Mouse (Mus musculus) stomach, embryonic 16.5 days (tissue): ENCODE measurements around the gene Cog2. TPM values are rescaled to one million over a fixed set of nuclear protein-coding genes. Genes with fewer than 3 reads are reported as not detected.

Experiments used
- ATAC-seq: fragments of 200-750 bp; cut with Nextera tagmentation; 2 replicates; pipeline ENCODE4 v1.8.0; 2017; ENCODE audit warnings: moderate number of reproducible peaks, moderate TSS enrichment; ENCODE audit not compliant: insufficient read depth, low FRiP score
- H3K27ac ChIP-seq: fragments of 300-500 bp; sonication (generic); 2 replicates; pipeline ENCODE4 v1.5.1; 2014; ENCODE audit warnings: low read length
- H3K27me3 ChIP-seq: fragments of 300-500 bp; sonication (generic); 2 replicates; pipeline ENCODE4 v1.6.1; 2014; ENCODE audit warnings: low read length, control low read depth, mixed read lengths; ENCODE audit not compliant: control insufficient read depth, insufficient read depth
- H3K36me3 ChIP-seq: fragments of 300-500 bp; sonication (generic); 2 replicates; pipeline ENCODE4 v1.6.1; 2014; ENCODE audit warnings: low read length; ENCODE audit not compliant: control insufficient read depth, insufficient read depth
- H3K4me1 ChIP-seq: fragments of 300-500 bp; sonication (generic); 2 replicates; pipeline ENCODE4 v1.6.1; 2014; ENCODE audit warnings: low read length, control low read depth, mixed read lengths; ENCODE audit not compliant: control insufficient read depth, insufficient read depth
- H3K4me2 ChIP-seq: fragments of 300-500 bp; sonication (generic); 2 replicates; pipeline ENCODE4 v1.6.1; 2014; ENCODE audit warnings: low read depth, low read length, mixed read lengths
- H3K4me3 ChIP-seq: fragments of 300-500 bp; sonication (generic); replicated peaks from 2 replicates; pipeline ENCODE4 v1.5.1; 2014; ENCODE audit warnings: mild to moderate bottlenecking, low read length
- H3K9ac ChIP-seq: fragments of 300-500 bp; sonication (generic); 2 replicates; pipeline ENCODE4 v1.6.1; 2014; ENCODE audit warnings: low read length
- H3K9me3 ChIP-seq: fragments of 300-500 bp; sonication (generic); replicated peaks from 2 replicates; pipeline ENCODE4 v1.6.1; 2016; ENCODE audit warnings: low read length, control low read depth; ENCODE audit not compliant: control insufficient read depth
- WGBS: fragments of 180-500 bp; shearing (Covaris S2); extraction: QIAGEN DNeasy Blood & Tissue Kit; methylation state at CpG from one replicate; pipeline ENCODE4 v1.1.7; 2014; 5-methylcytosine and 5-hydroxymethylcytosine counted together
- polyA plus RNA-seq: library from polyadenylated mRNA; unstranded; fragments of >200 nt; fragmentation: Nextera tagmentation; extraction: Ambion mirVana; gene quantifications from 2 replicates; pipeline ENCODE4 v1.2.1, GENCODE M21; 2015

Gene Cog2
- polyA plus RNA-seq, 1 experiment from 2014 or later, result 40.7 TPM

DNA sequence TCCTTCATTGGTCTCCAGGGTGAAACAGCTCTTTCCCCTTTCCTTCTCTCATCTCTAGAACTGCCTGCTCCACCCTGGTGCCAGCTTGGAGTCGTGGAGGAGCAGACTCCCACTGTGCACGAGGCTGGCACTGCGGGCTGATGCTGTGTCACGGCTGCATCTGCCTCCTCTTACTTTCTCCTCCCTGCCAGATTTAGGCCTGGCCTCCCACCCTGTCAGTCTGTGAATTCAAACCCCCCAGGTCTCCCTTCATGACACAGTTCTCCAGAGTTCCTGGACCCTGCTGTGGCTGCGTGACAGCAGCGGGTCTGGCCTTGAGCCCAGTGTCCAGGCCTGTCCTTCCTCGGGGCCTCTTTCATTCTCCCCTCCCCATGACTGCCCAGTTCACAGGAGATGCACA is 10.0 kb downstream of the Cog2 start:
- Histone ChIP-seq H3K4me1 (no peaks in the 10 kb centered on the region), H3K27ac (no peak overlapping the region), H3K9me3 (no peaks in the 10 kb centered on the region), H3K27me3 (no peaks in the 10 kb centered on the region), H3K4me2 (no peak overlapping the region), H3K9ac (no peak overlapping the region), H3K4me3 (no peak overlapping the region), H3K36me3 (peaks cover 20% of the 10 kb centered on the region)
- ATAC-seq, result no peak
- 91% methylated on average over 7 of the region's 7 CpGs for WGBS

DNA sequence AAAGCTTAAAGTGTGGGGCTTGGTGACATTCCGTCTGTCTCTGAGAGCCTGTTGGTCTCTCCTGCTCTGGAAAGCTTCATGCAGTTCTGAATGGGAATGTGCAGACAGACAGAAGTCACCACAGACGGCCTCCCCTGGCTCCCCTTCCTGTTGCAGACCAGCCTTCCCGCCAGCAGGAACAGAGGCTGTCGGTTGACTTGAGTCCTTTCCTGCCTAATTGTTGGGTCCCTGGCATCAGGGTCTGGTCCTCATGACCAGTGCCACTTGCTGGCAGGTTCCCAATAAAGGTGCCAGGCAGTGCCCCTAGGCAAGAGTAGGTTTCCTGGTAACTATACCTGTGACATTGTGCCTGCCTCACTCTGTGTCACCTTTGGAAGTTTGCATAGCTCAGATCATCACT is 10.4 kb downstream of the Cog2 start:
- Histone ChIP-seq H3K27ac (no peak overlapping the region), H3K9ac (no peak overlapping the region), H3K4me1 (no peaks in the 10 kb centered on the region), H3K27me3 (no peaks in the 10 kb centered on the region), H3K4me3 (no peak overlapping the region), H3K9me3 (no peaks in the 10 kb centered on the region), H3K4me2 (no peak overlapping the region), H3K36me3 (peaks cover 18% of the 10 kb centered on the region)
- ATAC-seq, result no peak
- 90% methylated on average over 4 of the region's 4 CpGs for WGBS

DNA sequence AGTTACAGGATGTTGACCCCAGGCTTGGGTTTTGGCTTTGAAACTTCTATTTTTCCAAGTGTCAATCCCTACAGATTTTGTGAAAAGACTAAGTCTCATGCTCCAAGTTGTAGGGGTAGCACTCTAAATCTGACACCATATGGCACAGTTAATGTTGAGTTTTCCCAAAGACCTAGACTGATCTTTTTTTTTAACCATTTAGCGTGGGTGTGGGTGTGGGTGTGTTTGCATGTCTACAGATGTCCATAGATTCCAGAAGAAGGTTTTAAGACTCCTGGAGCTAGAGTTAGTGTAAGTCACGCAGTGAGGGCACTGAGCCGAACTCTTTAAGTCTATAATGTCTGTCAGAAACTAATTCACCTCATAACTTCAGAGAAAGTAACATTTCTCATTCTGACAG is 12.1 kb downstream of the Cog2 start:
- Histone ChIP-seq H3K36me3 (peaks cover 14% of the 10 kb centered on the region; the same call in 1 of the 2 replicates), H3K9ac (no peak overlapping the region), H3K4me3 (no peak overlapping the region), H3K27ac (no peak overlapping the region), H3K4me1 (no peaks in the 10 kb centered on the region), H3K27me3 (no peaks in the 10 kb centered on the region), H3K9me3 (no peaks in the 10 kb centered on the region), H3K4me2 (no peak overlapping the region)
- ATAC-seq, result no peak
- WGBS, result 87% methylated on average over 3 of the region's 3 CpGs

DNA sequence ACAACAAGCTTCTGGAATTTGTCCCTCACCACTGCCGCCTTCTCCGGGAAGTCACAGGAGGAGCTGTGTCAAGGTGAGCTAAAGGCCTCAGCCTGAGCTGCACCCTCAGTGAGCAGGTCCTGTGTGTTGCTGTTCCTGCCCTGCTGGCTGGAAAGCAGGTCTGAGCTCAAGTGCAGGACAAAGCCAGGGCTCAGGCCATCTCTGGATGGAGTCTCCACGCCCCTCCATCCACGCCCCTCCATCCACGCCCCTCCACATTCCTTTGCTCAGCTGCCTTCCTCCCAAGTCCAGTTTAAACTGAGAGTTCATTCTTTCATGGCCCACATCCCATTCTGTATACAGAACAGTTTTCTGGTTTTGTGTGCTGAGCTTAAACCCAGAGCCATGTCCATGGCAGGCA is 14.9 kb downstream of the Cog2 start:
- H3K9ac ChIP-seq, result no peak overlapping the region
- H3K4me3 ChIP-seq, result no peak overlapping the region
- H3K4me1 ChIP-seq, result no peaks in the 10 kb centered on the region
- 0 out of 2 replicates have a peak, but pooled peaks cover 9% of the 10 kb centered on the region for H3K36me3 ChIP-seq
- H3K9me3 ChIP-seq, result no peaks in the 10 kb centered on the region
- no peak overlapping the region for H3K4me2 ChIP-seq
- H3K27me3 ChIP-seq, result no peaks in the 10 kb centered on the region
- WGBS, result 84% methylated on average over 5 of the region's 5 CpGs
- no peak overlapping the region for H3K27ac ChIP-seq
- no peak for ATAC-seq

DNA sequence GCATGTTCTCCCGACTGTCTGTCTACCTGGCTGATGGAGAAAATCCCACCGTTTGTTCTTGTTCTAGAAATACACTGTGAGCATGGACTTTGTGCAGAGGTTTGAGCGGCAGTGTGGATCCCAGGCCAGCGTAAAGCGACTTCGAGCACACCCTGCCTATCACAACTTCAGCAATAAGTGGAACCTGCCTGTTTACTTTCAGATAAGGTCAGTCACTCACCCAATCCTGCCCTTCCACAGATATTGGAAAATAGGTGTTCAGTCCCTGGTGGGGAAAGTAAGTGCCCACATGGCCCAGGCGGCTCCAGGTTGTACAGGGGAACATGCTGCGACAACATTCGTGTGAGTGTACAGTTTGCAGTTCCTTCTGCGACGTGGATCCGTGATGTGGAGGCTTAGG is 20.3 kb downstream of the Cog2 start:
- H3K4me1 ChIP-seq, result no peaks in the 10 kb centered on the region
- no peaks in the 10 kb centered on the region for H3K27me3 ChIP-seq
- peak overlapping the region; percentile 36 for H3K27ac ChIP-seq
- H3K36me3 ChIP-seq, result peaks cover 36% of the 10 kb centered on the region; the same call in 1 of the 2 replicates
- no peak overlapping the region for H3K9ac ChIP-seq
- 75% methylated on average over 12 of the region's 12 CpGs for WGBS
- no peaks in the 10 kb centered on the region for H3K9me3 ChIP-seq
- H3K4me3 ChIP-seq, result no peak overlapping the region
- H3K4me2 ChIP-seq, result no peak overlapping the region
- ATAC-seq, result peak; percentile 72

DNA sequence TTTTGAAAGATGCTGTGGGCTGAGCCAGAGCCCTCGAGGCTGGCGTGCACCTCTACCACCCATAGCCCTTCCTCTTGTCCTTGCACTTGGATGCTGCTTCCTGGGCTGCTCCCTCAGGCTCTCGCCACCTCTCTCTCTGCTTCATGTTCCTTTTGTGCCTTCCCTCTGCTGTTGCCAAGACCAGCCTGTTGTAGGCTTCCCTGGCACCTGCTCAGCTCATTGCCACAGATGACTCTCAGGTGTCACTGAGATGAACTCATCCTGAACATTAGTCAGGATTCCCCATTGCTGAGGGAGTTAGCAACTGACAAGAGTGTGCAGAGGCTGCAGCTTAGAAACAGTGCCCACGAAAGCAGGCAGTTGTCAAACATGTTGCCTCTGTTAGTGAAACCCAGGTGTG is 21.4 kb downstream of the Cog2 start:
- Histone ChIP-seq H3K4me1 (no peaks in the 10 kb centered on the region), H3K27ac (no peak overlapping the region), H3K27me3 (no peaks in the 10 kb centered on the region), H3K4me2 (no peak overlapping the region), H3K36me3 (peaks cover 36% of the 10 kb centered on the region; the same call in 1 of the 2 replicates), H3K4me3 (no peak overlapping the region), H3K9ac (no peak overlapping the region), H3K9me3 (no peaks in the 10 kb centered on the region)
- WGBS, result 96% methylated on average over 4 of the region's 4 CpGs
- no peak for ATAC-seq

DNA sequence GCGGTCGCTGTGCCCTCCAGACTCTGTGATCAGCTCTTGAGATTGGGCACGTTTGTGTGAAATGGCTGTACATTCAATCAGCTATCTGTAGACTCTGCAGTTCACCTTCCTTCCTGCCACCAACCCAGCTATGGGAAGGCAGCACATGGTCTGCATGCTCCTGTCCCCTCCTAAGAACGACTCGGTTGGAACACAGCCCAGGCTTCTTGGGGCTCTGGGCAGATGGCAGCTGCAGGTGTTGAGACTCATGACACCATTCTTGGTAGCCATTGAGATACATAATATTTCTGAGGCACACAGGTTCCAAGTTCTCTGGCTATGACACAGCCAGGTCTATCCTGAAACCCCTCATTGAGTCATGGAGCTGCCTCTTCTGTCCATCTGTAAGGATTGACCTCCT is 22.7 kb downstream of the Cog2 start:
- no peak for ATAC-seq
- H3K9ac ChIP-seq, result no peak overlapping the region
- H3K4me3 ChIP-seq, result no peak overlapping the region
- no peaks in the 10 kb centered on the region for H3K27me3 ChIP-seq
- H3K4me2 ChIP-seq, result no peak overlapping the region
- no peaks in the 10 kb centered on the region for H3K4me1 ChIP-seq
- WGBS, result 92% methylated on average over 5 of the region's 5 CpGs
- H3K36me3 ChIP-seq, result peaks cover 36% of the 10 kb centered on the region; the same call in 1 of the 2 replicates
- H3K9me3 ChIP-seq, result no peaks in the 10 kb centered on the region
- H3K27ac ChIP-seq, result no peak overlapping the region

DNA sequence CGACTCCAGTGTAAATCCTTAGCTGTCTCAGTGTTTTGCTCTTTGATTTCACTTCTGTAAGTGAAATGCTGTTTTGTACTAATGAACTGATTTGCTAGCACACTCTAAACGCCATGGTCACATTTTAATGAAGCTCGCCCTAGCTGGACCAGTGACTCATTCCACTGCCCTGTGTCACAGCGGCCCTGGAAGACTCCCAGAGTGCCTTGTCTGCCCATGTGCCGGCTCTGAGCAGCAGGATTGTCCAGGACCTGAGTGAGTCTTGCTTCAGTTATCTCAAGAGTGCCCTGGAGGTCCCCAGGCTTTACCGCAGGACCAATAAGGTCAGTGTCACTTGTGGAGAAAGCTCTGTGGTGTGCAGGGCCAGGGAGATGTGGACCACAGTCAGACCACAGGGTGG is 25.8 kb downstream of the Cog2 start:
- H3K27ac ChIP-seq, result no peak overlapping the region
- H3K9me3 ChIP-seq, result no peaks in the 10 kb centered on the region
- no peak overlapping the region for H3K4me2 ChIP-seq
- no peak overlapping the region for H3K4me3 ChIP-seq
- no peak for ATAC-seq
- WGBS, result 87% methylated on average over 6 of the region's 6 CpGs
- no peaks in the 10 kb centered on the region for H3K4me1 ChIP-seq
- peaks cover 42% of the 10 kb centered on the region for H3K36me3 ChIP-seq
- no peak overlapping the region for H3K9ac ChIP-seq
- H3K27me3 ChIP-seq, result no peaks in the 10 kb centered on the region

DNA sequence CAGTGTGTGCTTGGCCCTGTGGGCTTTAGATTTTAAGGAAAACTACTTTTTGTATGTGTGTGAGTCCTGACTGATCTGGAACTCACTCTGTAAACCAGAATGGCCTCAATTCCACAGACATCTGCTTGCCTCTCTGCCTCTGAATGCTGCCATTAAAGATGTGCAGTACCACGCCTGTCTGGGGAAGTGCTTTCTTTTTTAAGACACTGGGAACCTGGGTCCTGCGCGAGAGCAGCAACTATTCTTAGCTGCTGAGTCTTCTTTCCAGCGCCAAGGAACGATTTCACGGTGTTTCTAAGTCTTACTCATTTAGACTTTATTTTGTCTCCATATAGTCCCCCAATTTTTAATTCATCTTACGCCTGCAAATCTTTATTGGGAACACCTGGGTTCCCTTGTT is 26.2 kb downstream of the Cog2 start:
- no peak for ATAC-seq
- Histone ChIP-seq H3K4me1 (no peaks in the 10 kb centered on the region), H3K9me3 (no peaks in the 10 kb centered on the region), H3K4me3 (no peak overlapping the region), H3K4me2 (no peak overlapping the region), H3K27ac (no peak overlapping the region), H3K27me3 (no peaks in the 10 kb centered on the region), H3K9ac (no peak overlapping the region), H3K36me3 (peaks cover 41% of the 10 kb centered on the region)
- WGBS, result 92% methylated on average over 7 of the region's 7 CpGs

DNA sequence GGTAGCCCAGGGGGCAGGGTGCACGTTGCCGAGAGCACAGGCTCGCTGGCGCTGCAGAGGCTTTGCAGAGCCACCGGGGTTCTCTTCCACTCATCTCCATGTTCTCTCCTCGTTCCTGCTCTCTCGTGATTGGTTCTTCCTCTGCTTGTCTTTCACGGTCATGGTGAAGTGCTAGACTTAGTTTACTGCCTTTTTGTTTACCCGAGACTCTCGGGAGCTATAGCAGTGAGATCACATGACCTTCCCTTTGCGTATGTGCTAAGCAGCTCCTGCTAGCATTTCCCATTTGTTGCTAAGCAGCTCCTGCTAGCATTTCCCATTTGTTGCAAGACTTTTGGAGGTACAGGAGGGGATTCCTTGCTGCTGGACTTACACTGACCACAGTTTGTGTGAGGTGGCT is 26.7 kb downstream of the Cog2 start:
- Histone ChIP-seq H3K9ac (no peak overlapping the region), H3K27me3 (no peaks in the 10 kb centered on the region), H3K27ac (no peak overlapping the region), H3K36me3 (peaks cover 41% of the 10 kb centered on the region), H3K4me3 (no peak overlapping the region), H3K4me1 (no peaks in the 10 kb centered on the region), H3K9me3 (no peaks in the 10 kb centered on the region), H3K4me2 (no peak overlapping the region)
- ATAC-seq, result no peak
- 53% methylated on average over 11 of the region's 11 CpGs for WGBS
